Mouse (Mus musculus): Measurements from ENCODE around the gene Gm16181.

Gene Gm16181

DNA sequence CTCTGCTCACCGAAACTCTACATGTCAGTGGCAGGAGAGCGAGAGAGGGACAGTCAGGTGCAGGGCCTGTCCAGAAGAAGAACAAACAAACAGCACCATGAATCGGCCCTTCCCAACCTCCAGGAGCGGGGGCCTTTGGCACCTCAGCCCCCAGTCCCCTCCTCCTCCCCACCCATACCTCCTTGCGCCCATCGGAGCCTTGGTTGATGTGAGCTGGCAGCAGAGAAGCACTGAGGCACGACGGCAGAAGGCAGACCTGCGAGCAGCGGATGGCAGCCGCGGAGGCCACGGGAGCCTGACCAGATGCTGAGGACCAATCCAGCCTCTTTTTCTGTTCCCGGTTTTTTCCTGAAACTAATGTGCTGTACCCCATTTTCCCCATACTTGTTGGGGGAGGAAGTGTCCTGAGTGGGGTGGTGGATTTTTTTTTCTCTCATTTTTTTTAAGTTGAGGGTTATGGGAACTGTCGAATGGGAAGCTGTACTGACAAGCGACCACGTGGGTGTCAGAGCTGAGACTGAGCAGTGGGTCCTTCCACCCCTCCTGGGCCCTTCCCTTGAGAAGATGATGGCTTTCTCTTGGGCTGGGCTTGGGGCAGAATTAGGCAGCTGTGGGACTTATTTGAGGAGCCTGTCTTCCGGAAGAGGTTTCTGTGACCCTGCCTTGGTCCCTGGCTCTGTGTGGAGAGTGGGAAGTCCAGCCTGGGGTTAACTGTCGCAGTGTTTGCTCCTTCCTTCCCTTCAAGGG is 29.0 kb downstream of the Gm16181 start:
- DNase-seq (ENCODE audit: low spot score) = no peak

GRCm38 (mm10) chr17:35250348-35251120 is 29.9 kb downstream of the Gm16181 start:
- DNase-seq (ENCODE audit: low spot score) = no peak

DNA sequence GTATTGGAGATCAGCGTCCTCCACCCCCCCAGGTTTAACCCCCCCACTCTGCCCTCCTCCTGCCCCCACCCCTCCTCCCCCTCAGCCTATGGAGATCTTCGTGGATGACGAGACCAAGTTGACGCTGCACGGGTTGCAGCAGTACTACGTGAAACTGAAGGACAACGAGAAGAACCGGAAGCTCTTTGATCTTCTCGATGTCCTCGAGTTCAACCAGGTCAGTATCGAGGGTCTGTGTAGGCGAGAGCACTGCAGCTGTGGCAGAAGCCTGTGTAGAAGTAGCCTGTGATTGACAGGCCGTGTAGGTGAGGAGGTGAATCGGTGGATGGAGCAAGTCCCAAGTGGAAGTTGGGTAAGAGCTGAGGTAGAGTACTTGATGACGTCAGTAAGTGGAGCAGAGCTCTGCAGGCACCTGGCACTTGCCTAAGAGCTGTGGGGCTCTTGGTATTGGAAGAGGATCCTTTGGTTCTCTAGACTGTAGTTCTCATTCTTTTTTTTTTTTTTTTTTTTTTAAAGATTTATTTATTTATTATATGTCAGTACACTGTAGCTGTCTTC is 30.6 kb downstream of the Gm16181 start:
- DNase-seq (ENCODE audit: low spot score) = no peak

GRCm38 (mm10) chr17:35251981-35252380 is 31.3 kb downstream of the Gm16181 start:
- no peak for DNase-seq (ENCODE audit: low spot score)

DNA sequence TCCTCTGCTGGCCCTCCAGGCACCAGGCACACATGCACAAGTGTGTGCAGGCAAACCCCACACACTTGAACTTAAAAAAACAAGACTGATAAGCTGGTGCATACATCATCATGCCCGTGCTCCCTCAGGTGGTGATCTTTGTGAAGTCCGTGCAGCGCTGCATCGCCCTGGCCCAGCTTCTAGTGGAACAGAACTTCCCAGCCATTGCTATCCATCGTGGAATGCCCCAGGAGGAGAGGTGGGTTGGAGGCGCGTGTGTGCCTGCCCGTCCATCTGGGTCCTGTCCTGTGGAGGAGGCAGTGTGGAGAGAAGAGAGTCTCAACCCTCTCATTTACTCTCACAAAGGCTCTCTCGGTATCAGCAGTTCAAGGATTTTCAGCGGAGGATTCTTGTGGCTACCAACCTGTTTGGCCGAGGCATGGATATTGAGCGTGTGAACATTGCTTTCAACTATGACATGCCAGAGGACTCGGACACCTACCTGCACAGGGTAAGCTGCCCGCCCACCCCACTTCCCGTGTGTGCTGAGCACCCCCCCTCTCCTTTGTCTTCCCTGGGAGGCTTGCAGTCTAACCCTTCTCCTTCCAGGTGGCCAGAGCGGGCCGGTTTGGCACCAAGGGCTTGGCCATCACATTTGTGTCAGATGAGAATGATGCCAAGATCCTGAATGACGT is 32.1 kb downstream of the Gm16181 start:
- no peak for DNase-seq (ENCODE audit: low spot score)

GRCm38 (mm10) chr17:35253293-35254093 is 32.9 kb downstream of the Gm16181 start:
- no peak for DNase-seq (ENCODE audit: low spot score)

DNA sequence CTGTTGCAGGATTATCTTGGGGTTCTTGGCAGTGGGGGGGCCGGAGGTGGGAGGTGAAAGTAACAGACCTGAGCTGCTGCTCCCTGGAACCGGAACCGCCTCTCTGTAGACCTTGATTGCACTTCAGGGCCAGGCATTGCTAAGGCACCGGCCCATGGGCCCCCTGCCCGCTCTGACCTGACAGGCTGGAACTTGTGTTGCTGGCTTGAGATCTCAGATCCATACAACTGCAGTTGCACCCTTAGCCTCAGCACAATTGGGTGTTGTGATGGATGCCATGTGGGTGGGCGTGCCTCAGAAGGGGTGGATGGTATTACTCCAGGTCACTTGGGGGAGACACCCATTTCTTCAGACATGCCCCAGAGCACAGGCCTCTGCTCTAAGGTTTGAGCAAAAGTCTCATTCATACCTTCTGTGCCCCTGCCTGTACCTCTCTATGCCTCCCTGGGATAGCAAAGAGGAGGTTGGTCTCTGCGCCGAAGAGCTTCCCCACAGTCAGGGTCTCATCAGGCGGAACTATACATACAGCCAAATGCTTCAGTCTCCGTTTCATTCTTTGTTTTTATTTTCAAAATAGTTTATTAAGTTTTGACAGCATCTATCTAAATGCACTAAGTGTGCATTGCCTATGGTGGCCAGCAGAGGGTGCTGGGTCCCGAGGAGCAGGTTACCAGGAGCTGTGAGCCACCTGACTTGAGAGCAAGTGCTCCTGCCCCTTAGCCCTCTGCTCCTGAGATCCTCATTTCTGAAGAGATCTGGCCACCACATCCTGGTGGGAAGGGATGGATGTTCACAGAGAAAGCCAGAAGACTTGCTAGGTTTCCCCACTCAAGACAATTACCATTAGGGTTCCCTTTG is 33.8 kb downstream of the Gm16181 start:
- DNase-seq (ENCODE audit: low spot score) = peak; percentile 76

- DNase-seq (ENCODE audit: low spot score) = no peak
These were observed 34.7 kb downstream of the Gm16181 start for GRCm38 (mm10) chr17:35255301-35255700.

DNA sequence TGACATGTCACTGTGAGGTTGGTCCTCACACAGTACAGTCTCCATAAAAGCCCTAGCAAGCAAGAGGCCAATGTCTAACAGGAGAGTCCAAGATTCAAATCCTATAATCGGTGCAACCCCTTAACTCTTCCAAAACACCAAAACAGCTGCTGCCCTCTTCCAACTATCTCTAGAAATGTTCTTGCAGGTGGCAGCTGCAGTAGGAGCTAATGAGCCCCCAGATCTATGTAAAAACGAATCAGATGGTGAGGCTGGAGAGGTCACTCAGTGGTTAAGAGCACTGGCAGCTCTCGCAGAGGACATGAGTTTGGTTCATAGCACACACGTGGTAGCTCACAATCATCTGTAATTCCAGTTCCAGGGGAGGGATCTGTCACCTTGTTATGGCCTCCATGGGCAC is 35.1 kb downstream of the Gm16181 start:
- no peak for DNase-seq (ENCODE audit: low spot score)

DNA sequence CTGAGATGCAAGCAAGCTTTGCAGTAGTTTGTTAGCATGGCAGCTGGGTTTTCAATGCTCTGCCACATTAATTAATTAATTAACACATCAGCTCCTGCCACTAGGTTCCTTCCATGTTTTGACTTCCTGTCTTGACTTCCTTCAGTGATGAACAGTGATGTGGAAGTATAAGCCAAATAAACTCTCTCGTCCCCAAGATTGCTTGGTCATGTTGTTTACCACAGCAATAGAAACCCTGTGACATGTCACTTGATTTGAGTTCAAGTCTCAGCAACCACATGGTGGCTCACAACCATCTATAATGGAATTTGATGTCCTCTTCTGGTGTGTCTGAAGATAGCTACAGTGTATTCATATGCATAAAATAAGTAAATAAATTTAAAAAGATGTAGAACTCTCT is 36.7 kb downstream of the Gm16181 start:
- no peak for DNase-seq (ENCODE audit: low spot score)

- DNase-seq (ENCODE audit: low spot score) = peak; percentile 96
These were observed 37.3 kb downstream of the Gm16181 start for GRCm38 (mm10) chr17:35257824-35258491.

- peak; percentile 88 for DNase-seq (ENCODE audit: low spot score)
These were observed 38.2 kb downstream of the Gm16181 start for GRCm38 (mm10) chr17:35258492-35259478.

- no peak for DNase-seq (ENCODE audit: low spot score)
These were observed 39.0 kb downstream of the Gm16181 start for GRCm38 (mm10) chr17:35259621-35260020.

GRCm38 (mm10) chr17:35261651-35262050 is 41.0 kb downstream of the Gm16181 start:
- no peak for DNase-seq (ENCODE audit: low spot score)

DNA sequence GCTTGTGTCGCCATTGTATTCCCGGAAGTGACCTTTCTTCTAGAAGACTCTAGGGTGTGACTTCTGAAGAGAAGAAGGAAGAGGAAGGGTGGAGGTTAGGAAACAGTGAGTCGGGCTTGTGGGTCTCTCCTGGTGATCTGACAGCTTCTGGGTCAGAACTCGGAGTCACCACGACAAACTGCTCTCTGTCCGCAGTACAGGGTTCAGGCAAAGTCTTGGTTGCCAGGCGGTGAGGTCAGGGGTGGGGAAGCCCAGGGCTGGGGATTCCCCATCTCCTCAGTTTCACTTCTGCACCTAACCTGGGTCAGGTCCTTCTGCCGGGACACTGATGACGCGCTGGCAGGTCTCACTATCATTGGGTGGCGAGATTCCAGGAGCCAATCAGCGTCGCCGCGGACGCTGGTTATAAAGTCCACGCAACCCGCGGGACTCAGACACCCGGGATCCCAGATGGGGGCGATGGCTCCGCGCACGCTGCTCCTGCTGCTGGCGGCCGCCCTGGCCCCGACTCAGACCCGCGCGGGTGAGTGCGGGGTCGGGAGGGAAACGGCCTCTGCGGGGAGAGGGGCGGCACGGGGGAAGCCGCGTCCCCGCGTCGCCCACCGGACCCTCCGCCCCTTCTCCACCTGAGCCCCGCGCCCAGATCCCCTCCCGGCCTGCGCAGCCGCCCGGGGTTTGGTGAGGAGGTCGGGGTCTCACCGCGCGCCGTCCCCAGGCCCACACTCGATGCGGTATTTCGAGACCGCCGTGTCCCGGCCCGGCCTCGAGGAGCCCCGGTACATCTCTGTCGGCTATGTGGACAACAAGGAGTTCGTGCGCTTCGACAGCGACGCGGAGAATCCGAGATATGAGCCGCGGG is 42.3 kb downstream of the Gm16181 start, which contains the start of gene H2-D1:
TSS of gene H2-D1 (plus strand) at position 67 of the 859 bp plus-strand sequence.
- peak; percentile 100 for DNase-seq (ENCODE audit: low spot score)

GRCm38 (mm10) chr17:35263523-35263883 is 42.9 kb downstream of the Gm16181 start:
- no peak for DNase-seq (ENCODE audit: low spot score)

DNA sequence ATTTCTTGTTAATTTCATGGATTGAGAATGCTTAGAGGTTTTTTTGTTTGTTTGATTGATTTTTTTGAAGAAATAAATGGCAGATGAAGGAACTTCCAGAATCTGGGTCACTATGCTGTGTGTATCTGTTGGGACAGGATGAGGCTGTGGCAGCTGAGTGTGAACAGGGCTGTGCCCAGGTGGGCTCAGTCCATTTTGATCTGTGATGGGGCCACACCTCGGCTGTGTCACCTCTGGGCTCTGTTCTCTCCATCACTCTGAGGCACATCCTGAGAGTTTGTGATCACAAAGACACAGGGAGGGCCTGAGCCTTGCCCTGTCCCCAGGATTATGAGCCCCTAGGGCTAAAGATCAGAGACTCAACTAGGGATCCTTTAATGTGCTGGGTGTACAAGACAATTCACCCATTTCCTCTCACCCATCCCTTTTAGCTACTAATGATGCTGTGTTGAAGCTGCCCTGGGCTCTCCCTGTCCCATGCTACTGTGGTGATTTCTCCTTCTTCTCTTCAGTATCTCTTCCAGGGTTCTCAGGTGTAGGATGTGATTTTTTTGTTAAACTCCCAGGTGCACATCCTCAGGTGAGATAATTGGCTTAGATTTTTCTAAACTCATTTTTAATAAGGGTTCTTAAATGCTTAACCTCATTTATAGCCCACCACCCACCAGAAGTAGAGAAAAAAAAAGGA is 46.9 kb downstream of the Gm16181 start:
- DNase-seq (ENCODE audit: low spot score) = peak; percentile 42

Data from T-cell, adult 2 months (primary cell).